Mouse (Mus musculus): ENCODE measurements around the gene Ryr2. TPM values are rescaled to one million over a fixed set of nuclear protein-coding genes. Genes with fewer than 3 reads are reported as not detected.
"Not testable (repeated sequence)": the region's sequence is repeated elsewhere in the genome, so short reads cannot be mapped to it uniquely, and the experiment has no call there.

Gene Ryr2
- polyA plus RNA-seq, 1 experiment = not detected

DNA sequence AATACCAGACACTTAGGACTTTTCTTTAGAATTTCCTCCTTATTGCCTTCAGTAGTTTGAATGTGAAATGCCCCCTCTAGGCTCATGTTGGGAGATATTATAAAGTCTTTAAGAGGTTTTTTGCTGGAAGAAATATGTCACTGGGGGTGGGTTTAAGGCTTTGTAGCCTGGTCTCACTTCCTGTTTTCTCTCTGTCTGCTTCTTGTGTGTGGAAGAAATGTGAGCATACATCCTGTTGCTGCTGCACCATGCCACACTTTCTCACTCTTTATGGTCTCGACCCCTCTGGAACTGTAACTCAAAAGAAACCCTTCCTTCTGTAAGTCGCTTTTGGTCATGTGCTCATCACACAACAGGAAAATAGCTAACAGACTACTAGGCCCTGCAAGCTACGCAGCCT lies 147.9 kb downstream of the Ryr2 start:
- TF ChIP-seq CEBPB (IDR thresholded peaks at IDR 0.05; ENCODE audit: low read depth) (no peak), MYOD1 (IDR thresholded peaks at IDR 0.05; ENCODE audit: control insufficient read depth, insufficient read length, low read depth) (no peak), MAX (IDR thresholded peaks at IDR 0.05) (no peak), CTCF (IDR thresholded peaks at IDR 0.05; ENCODE audit: control insufficient read depth, insufficient read depth, insufficient read length) (no peak), FOSL1 (IDR thresholded peaks at IDR 0.05; ENCODE audit: insufficient read depth, low read length, poor library complexity, severe bottlenecking) (no peak), MYOG (IDR thresholded peaks at IDR 0.05; ENCODE audit: control insufficient read depth, extremely low read depth, insufficient read length) (no peak), USF1 (IDR thresholded peaks at IDR 0.05; ENCODE audit: low read depth) (no peak)
- Histone ChIP-seq H3ac (ENCODE audit: control insufficient read depth, insufficient read length, low read depth) (no peak overlapping the region), H3K36me3 (ENCODE audit: control insufficient read depth, insufficient read depth) (no peaks in the 10 kb centered on the region), H3K79me2 (ENCODE audit: control insufficient read depth, insufficient read depth) (no peaks in the 10 kb centered on the region), H3K79me3 (ENCODE audit: low read depth) (no peaks in the 10 kb centered on the region), H3K4me3 (ENCODE audit: insufficient read depth, poor library complexity, severe bottlenecking) (no peak overlapping the region), H3K27me3 (ENCODE audit: control insufficient read depth, insufficient read depth, insufficient read length) (no peaks in the 10 kb centered on the region)

- no peaks in the 10 kb centered on the region for H3K79me2 ChIP-seq (ENCODE audit: control insufficient read depth, insufficient read depth)
- no peaks in the 10 kb centered on the region for H3K79me3 ChIP-seq (ENCODE audit: low read depth)
- H3ac ChIP-seq (ENCODE audit: control insufficient read depth, insufficient read length, low read depth) = no peak overlapping the region
- no peak for TF ChIP-seq MAX (IDR thresholded peaks at IDR 0.05)
- H3K27me3 ChIP-seq (ENCODE audit: control insufficient read depth, insufficient read depth, insufficient read length) = no peaks in the 10 kb centered on the region
- no peaks in the 10 kb centered on the region for H3K36me3 ChIP-seq (ENCODE audit: control insufficient read depth, insufficient read depth)
- no peak overlapping the region for H3K4me3 ChIP-seq (ENCODE audit: insufficient read depth, poor library complexity, severe bottlenecking)
Observed at GRCm38 (mm10) chr13:11958271-11958670, 148.5 kb downstream of the Ryr2 start.

DNA sequence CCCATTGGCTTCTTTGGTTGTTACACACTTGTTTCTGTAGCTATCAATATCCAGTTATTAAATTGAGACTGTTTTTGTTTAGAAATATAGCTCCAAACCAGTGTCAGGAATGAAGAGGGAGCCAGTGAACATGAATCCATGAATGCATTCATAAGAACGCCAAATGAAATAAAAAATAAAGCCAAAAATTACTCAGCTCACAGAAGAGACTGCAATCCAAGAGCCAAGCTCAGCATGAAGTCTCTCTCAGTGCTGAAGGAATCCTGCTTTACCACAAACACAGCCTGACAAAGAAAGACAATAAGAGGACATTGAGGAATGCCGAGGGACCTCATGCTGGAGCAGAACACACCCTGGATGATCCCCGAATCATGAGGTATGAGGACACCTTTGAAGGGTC lies 154.8 kb downstream of the Ryr2 start:
- H3K27me3 ChIP-seq (ENCODE audit: control insufficient read depth, insufficient read depth, insufficient read length) = no peaks in the 10 kb centered on the region
- H3K36me3 ChIP-seq (ENCODE audit: control insufficient read depth, insufficient read depth) = no peaks in the 10 kb centered on the region
- H3K79me3 ChIP-seq (ENCODE audit: low read depth) = no peaks in the 10 kb centered on the region
- TF ChIP-seq FOSL1 (IDR thresholded peaks at IDR 0.05; ENCODE audit: insufficient read depth, low read length, poor library complexity, severe bottlenecking) (no peak), MYOD1 (IDR thresholded peaks at IDR 0.05; ENCODE audit: control insufficient read depth, insufficient read length, low read depth) (no peak), USF1 (IDR thresholded peaks at IDR 0.05; ENCODE audit: low read depth) (no peak), MYOG (IDR thresholded peaks at IDR 0.05; ENCODE audit: control insufficient read depth, extremely low read depth, insufficient read length) (no peak), MAX (IDR thresholded peaks at IDR 0.05) (no peak), CEBPB (IDR thresholded peaks at IDR 0.05; ENCODE audit: low read depth) (no peak), CTCF (IDR thresholded peaks at IDR 0.05; ENCODE audit: control insufficient read depth, insufficient read depth, insufficient read length) (no peak)
- no peak overlapping the region for H3ac ChIP-seq (ENCODE audit: control insufficient read depth, insufficient read length, low read depth)
- no peaks in the 10 kb centered on the region for H3K79me2 ChIP-seq (ENCODE audit: control insufficient read depth, insufficient read depth)
- no peak overlapping the region for H3K4me3 ChIP-seq (ENCODE audit: insufficient read depth, poor library complexity, severe bottlenecking)

DNA sequence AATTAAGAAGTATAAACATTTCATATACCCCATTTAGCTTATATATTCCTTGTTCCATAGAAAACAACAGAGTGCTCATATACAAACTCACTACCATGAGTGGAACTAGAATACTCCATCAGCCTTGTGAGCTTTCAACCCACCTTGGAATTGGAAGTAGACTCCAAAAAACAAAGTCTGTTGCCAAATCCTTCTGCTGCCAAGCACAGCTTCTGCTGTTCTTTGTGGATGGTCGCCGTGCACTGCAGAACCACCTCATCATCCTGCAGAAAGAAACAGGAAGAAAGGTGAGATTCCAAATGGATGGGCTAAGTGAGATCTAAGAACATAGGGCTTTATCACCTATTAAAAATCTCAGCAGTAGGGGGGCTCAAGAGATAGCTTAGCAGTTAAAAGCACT lies 161.0 kb downstream of the Ryr2 start:
- Histone ChIP-seq H3ac (ENCODE audit: control insufficient read depth, insufficient read length, low read depth) (no peak overlapping the region), H3K36me3 (ENCODE audit: control insufficient read depth, insufficient read depth) (no peaks in the 10 kb centered on the region), H3K27me3 (ENCODE audit: control insufficient read depth, insufficient read depth, insufficient read length) (no peaks in the 10 kb centered on the region), H3K79me2 (ENCODE audit: control insufficient read depth, insufficient read depth) (no peaks in the 10 kb centered on the region), H3K4me3 (ENCODE audit: insufficient read depth, poor library complexity, severe bottlenecking) (no peak overlapping the region), H3K79me3 (ENCODE audit: low read depth) (no peaks in the 10 kb centered on the region)
- TF ChIP-seq MAX (IDR thresholded peaks at IDR 0.05) = no peak
- no peak for TF ChIP-seq FOSL1 (IDR thresholded peaks at IDR 0.05; ENCODE audit: insufficient read depth, low read length, poor library complexity, severe bottlenecking)
- no peak for TF ChIP-seq CEBPB (IDR thresholded peaks at IDR 0.05; ENCODE audit: low read depth)
- no peak for TF ChIP-seq CTCF (IDR thresholded peaks at IDR 0.05; ENCODE audit: control insufficient read depth, insufficient read depth, insufficient read length)
- TF ChIP-seq MYOD1 (IDR thresholded peaks at IDR 0.05; ENCODE audit: control insufficient read depth, insufficient read length, low read depth) = no peak
- TF ChIP-seq MYOG (IDR thresholded peaks at IDR 0.05; ENCODE audit: control insufficient read depth, extremely low read depth, insufficient read length) = no peak
- no peak for TF ChIP-seq USF1 (IDR thresholded peaks at IDR 0.05; ENCODE audit: low read depth)

DNA sequence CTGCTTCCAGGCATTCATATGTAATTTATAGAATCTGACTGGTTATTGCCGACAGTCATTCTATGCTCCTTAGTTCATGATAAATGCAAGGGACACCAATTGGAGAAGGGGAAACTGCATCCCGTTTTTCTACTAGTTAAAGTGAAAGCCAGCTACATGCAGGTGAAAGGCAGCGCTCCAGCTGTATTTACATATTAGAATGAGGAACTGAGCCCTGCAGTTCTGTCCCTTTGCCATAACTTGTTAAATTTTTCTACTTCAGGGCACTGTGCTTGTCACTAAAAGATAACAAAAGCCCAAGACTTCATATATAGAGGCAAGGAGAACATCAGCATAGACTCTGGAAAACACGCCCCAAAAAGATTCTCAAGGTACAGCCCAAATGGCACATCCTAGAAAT lies 165.0 kb downstream of the Ryr2 start:
- Histone ChIP-seq H3K79me3 (ENCODE audit: low read depth) (no peaks in the 10 kb centered on the region), H3K36me3 (ENCODE audit: control insufficient read depth, insufficient read depth) (no peaks in the 10 kb centered on the region), H3K79me2 (ENCODE audit: control insufficient read depth, insufficient read depth) (no peaks in the 10 kb centered on the region), H3ac (ENCODE audit: control insufficient read depth, insufficient read length, low read depth) (no peak overlapping the region), H3K27me3 (ENCODE audit: control insufficient read depth, insufficient read depth, insufficient read length) (no peaks in the 10 kb centered on the region), H3K4me3 (ENCODE audit: insufficient read depth, poor library complexity, severe bottlenecking) (no peak overlapping the region)
- TF ChIP-seq USF1 (IDR thresholded peaks at IDR 0.05; ENCODE audit: low read depth) (no peak), CEBPB (IDR thresholded peaks at IDR 0.05; ENCODE audit: low read depth) (no peak), MYOG (IDR thresholded peaks at IDR 0.05; ENCODE audit: control insufficient read depth, extremely low read depth, insufficient read length) (no peak), FOSL1 (IDR thresholded peaks at IDR 0.05; ENCODE audit: insufficient read depth, low read length, poor library complexity, severe bottlenecking) (no peak), MYOD1 (IDR thresholded peaks at IDR 0.05; ENCODE audit: control insufficient read depth, insufficient read length, low read depth) (no peak), MAX (IDR thresholded peaks at IDR 0.05) (no peak), CTCF (IDR thresholded peaks at IDR 0.05; ENCODE audit: control insufficient read depth, insufficient read depth, insufficient read length) (no peak)

GRCm38 (mm10) chr13:11934297-11935060 lies 172.3 kb downstream of the Ryr2 start:
- not testable (repeated sequence) for H3K79me2 ChIP-seq (ENCODE audit: control insufficient read depth, insufficient read depth); H3K27me3 ChIP-seq (ENCODE audit: control insufficient read depth, insufficient read depth, insufficient read length); H3K79me3 ChIP-seq (ENCODE audit: low read depth); H3ac ChIP-seq (ENCODE audit: control insufficient read depth, insufficient read length, low read depth); H3K4me3 ChIP-seq (ENCODE audit: insufficient read depth, poor library complexity, severe bottlenecking); H3K36me3 ChIP-seq (ENCODE audit: control insufficient read depth, insufficient read depth)
